Mouse (Mus musculus) retina, postnatal 7 days (tissue): ENCODE measurements around the gene Gm12800.
"Not testable (repeated sequence)": the region's sequence is repeated elsewhere in the genome, so short reads cannot be mapped to it uniquely, and the experiment has no call there.

Experiments
- DNase-seq: peaks from one replicate; pipeline ENCODE4 v3.0.0-alpha.2; 2012; ENCODE audit warnings: low read depth, low spot score

Gene Gm12800

GRCm38 (mm10) chr4:101908821-101909220, at the start of gene Gm12800:
Gene Gm12800, plus strand, starts transcription at chr4:101909121.
- DNase-seq: not testable (repeated sequence)

DNA sequence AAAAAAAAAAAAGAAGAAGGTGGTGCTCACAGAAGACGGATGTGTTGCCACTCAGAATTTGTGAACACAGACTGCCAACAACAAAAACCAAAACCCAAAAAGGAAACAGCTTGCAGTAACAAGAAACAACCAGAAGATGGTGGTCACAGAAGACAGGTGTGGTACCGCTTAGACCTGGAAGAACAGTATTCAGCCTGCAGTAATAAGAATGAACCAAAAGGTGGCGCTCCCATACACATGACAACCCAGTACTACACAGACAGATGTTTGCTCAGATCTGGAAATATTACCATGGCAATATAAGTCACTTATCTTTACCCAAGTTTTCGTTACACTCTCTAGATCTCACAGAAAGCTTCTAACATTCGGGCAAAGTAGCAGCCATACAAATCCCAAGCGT, 48.0 kb upstream of the Gm12800 start:
- peak; percentile 3 for DNase-seq

DNA sequence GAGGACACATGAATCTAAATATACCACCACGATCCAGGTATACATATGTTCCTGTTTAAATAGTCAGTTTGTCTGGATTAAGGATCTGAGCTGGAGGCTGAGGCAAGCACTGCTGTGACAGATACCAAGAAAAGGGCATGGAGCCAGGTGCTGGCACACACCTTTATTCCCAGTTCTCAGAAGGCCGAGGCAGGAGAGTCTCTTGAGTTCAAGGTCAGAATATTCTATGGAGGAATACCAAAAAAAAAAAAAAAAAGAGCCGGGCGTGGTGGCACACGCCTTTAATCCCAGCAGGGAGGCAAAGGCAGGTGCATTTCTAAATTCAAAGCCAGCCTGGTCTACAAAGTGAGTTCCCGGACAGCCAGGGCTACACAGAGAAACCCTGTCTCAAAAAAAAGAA, 46.6 kb upstream of the Gm12800 start:
- DNase-seq: no peak

DNA sequence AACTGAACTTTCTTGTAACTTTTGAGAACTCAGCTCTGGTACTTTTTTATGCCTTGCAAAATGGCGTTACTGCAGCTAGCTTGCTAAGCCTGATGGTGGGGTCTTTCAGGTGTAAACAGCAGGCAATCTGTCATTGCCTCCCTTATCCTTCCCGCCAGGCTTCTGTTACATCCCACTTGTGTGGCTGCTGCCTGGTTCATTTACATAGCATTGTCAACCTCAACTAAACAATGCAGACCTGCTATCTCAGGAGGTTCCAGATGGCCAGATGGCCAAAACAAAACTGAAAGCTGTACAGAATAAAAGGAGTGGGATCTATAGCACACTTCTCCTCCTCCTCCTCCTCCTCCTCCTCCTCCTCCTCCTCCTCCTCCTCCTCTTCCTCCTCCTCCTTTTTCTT, 36.9 kb upstream of the Gm12800 start:
- DNase-seq: not testable (repeated sequence)

- DNase-seq: not testable (repeated sequence)
These were observed 33.2 kb upstream of the Gm12800 start for GRCm38 (mm10) chr4:101875687-101876086.

- DNase-seq: no peak
These were observed 25.3 kb upstream of the Gm12800 start for GRCm38 (mm10) chr4:101883641-101884040.

DNA sequence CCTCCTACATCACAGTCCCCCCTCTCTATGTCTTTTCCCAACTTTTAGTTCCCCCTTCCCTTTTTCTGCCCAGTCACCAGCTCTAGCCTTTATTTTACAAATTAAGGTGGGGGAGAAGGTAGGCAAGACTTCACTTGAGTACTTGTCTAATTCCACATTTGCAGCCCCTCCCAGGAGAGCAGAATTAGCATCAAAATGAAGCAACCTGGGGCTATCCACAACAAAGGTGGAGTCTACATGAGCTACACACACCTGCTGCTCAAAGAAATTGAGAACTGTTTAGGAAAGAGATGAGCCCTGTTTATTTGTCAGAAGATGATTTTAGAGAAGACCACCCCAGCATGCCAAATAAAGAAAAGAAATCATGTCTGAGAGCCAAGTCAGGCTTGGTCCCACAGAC, 19.5 kb upstream of the Gm12800 start:
- DNase-seq: no peak

DNA sequence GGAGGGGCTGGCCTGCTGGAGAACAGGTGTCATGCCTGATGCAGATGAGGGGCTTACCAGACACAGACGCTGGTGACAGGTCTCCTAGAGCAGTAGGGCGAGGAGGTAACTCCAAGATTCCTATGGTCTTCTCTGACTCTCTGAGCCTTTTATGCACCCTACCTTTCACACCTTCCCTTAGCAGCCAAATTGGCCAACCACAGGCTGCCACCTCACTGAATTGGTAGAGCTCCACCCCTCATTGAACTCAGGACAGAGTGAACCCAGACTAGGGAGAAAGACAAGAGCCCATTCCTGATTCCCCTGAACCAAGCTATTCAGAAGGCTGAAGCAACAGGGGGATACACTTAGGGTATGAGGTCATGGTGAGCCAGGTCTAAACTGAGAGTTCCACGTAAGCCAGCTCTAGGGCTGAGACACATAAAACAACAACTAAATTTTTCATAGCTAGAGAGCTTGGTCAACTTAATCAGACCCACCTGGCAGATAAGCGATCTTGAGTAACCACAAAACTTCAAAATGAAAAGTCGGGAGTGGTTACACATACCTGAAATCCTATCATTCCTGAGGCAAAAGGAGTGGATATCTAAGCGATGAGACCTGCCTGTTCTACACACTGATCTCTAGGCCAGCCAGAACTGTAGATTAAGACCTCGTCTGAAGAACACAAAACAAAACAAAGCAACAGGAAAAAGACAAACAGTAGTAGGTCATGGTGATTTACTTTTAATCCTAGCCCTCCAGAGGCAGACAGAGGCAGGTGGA, 15.1 kb upstream of the Gm12800 start, which contains the start of gene C130073F10Rik:
TSS of gene C130073F10Rik (minus strand) at position 134 of the 765 bp plus-strand sequence.
- no peak for DNase-seq

- DNase-seq: not testable (repeated sequence)
These were observed 31.2 kb downstream of the Gm12800 start, which contains the start of gene Gm12794 for GRCm38 (mm10) chr4:101940107-101940506. Gene Gm12794, plus strand, starts transcription at chr4:101940407.
